Mouse (Mus musculus) gastrocnemius, postnatal 14 days (tissue): ENCODE data around the gene Spock1. TPM values are rescaled to one million over a fixed set of nuclear protein-coding genes. Genes with fewer than 3 reads are reported as not detected.
"Not testable (repeated sequence)": the region's sequence is repeated elsewhere in the genome, so short reads cannot be mapped to it uniquely, and the experiment has no call there.

ENCODE experiments used
- DNase-seq: peaks from one replicate; pipeline ENCODE4 v3.0.0; 2021; ENCODE audit warnings: mixed read lengths
- intact Hi-C: fragments of 180-260 bp; cut with DNase I; formaldehyde crosslinking; loops from one replicate; pipeline ENCODE4 v1.15.1; 2025; ENCODE audit warnings: low total_unique reads
- total RNA-seq, 2 experiments: library from RNA; stranded (reverse); gene quantifications; 2 replicates each; pipeline ENCODE4 v1.2.3; 2021

Gene Spock1
- total RNA-seq, 2 experiments from 2014 or later, result 0.78 to 1.4 TPM

GRCm38 (mm10) chr13:57636196-57637015 is 271.7 kb downstream of the Spock1 start:
- no peak for DNase-seq

GRCm38 (mm10) chr13:57630532-57630931 is 277.6 kb downstream of the Spock1 start:
- intact Hi-C loops, result no loop called here
- DNase-seq, result no peak

More at GRCm38 (mm10) chr13:57636196-57637015, 271.7 kb downstream of the Spock1 start:
- intact Hi-C loops, result no loop called here

GRCm38 (mm10) chr13:57628218-57628617 is 279.9 kb downstream of the Spock1 start:
- DNase-seq, result no peak
- intact Hi-C loops, result no loop called here

- no peak for DNase-seq
- intact Hi-C loops, result no loop called here
Observed at GRCm38 (mm10) chr13:57626434-57626833, 281.7 kb downstream of the Spock1 start.

- intact Hi-C loops, result no loop called here
- no peak for DNase-seq
Observed at GRCm38 (mm10) chr13:57623909-57624481, 284.1 kb downstream of the Spock1 start.

GRCm38 (mm10) chr13:57619079-57619768 is 288.9 kb downstream of the Spock1 start:
- no peak for DNase-seq
- intact Hi-C loops, result no loop called here

- intact Hi-C loops, result no loop called here
- no peak for DNase-seq
Observed at GRCm38 (mm10) chr13:57611326-57612171, 296.6 kb downstream of the Spock1 start.

- intact Hi-C loops, result no loop called here
- DNase-seq, result no peak
Observed at GRCm38 (mm10) chr13:57609946-57610345, 298.2 kb downstream of the Spock1 start.

- intact Hi-C loops, result no loop called here
- DNase-seq, result no peak
Observed at GRCm38 (mm10) chr13:57604437-57604836, 303.7 kb downstream of the Spock1 start.

GRCm38 (mm10) chr13:57603226-57603625 is 304.9 kb downstream of the Spock1 start:
- intact Hi-C loops, result no loop called here
- no peak for DNase-seq

GRCm38 (mm10) chr13:57595761-57596051 is 312.4 kb downstream of the Spock1 start:
- intact Hi-C loops, result no loop called here

GRCm38 (mm10) chr13:57595032-57595760 is 312.9 kb downstream of the Spock1 start:
- DNase-seq, result no peak
- intact Hi-C loops, result no loop called here

More at GRCm38 (mm10) chr13:57595761-57596051, 312.4 kb downstream of the Spock1 start:
- no peak for DNase-seq

GRCm38 (mm10) chr13:57589338-57589914 is 318.7 kb downstream of the Spock1 start:
- DNase-seq, intact Hi-C loops: not testable (repeated sequence)

GRCm38 (mm10) chr13:57588558-57589273 is 319.4 kb downstream of the Spock1 start:
- intact Hi-C loops, result no loop called here
- DNase-seq, result no peak

GRCm38 (mm10) chr13:57585131-57585530 is 323.0 kb downstream of the Spock1 start:
- no peak for DNase-seq
- intact Hi-C loops, result no loop called here

- intact Hi-C loops, result no loop called here
- no peak for DNase-seq
Observed at GRCm38 (mm10) chr13:57582314-57582976, 325.7 kb downstream of the Spock1 start.

- intact Hi-C loops, result no loop called here
- DNase-seq, result no peak
Observed at GRCm38 (mm10) chr13:57577541-57578244, 330.4 kb downstream of the Spock1 start.
